Mouse (Mus musculus): Measurements from ENCODE around the gene Mterf4.
A peak's percentile ranks its signal among the peaks of the same experiment; 100 is the strongest.
"Not testable (repeated sequence)": the region's sequence is repeated elsewhere in the genome, so short reads cannot be mapped to it uniquely, and the experiment has no call there.

The Mterf4 gene

GRCm38 (mm10) chr1:93305581-93306337, at the start of gene Mterf4:
Mterf4 (minus strand) TSS chr1:93305915.
- DNase-seq = peak; percentile 87

GRCm38 (mm10) chr1:93352724-93353123, 47.0 kb upstream of the Mterf4 start:
- peak; percentile 12 for DNase-seq

- no peak for DNase-seq
Observed at GRCm38 (mm10) chr1:93349701-93350100, 44.0 kb upstream of the Mterf4 start.

GRCm38 (mm10) chr1:93347176-93347575, 41.5 kb upstream of the Mterf4 start:
- no peak for DNase-seq

GRCm38 (mm10) chr1:93343504-93344047, 37.9 kb upstream of the Mterf4 start:
- DNase-seq = peak; percentile 97

- peak; percentile 97 for DNase-seq
Observed at GRCm38 (mm10) chr1:93342648-93343503, 37.2 kb upstream of the Mterf4 start, which contains the start of the genes Ppp1r7 and Pask. Ppp1r7 (plus strand) TSS chr1:93342854. Pask (minus strand) TSS chr1:93343482.

- DNase-seq = no peak
Observed at GRCm38 (mm10) chr1:93334621-93335020, 28.9 kb upstream of the Mterf4 start.

GRCm38 (mm10) chr1:93326446-93326845, 20.7 kb upstream of the Mterf4 start:
- DNase-seq = no peak

GRCm38 (mm10) chr1:93323973-93324372, 18.3 kb upstream of the Mterf4 start:
- DNase-seq = no peak

- peak; percentile 10 for DNase-seq
Observed at GRCm38 (mm10) chr1:93300578-93300977, 5.1 kb downstream of the Mterf4 start.

- DNase-seq = peak; percentile 12
Observed at GRCm38 (mm10) chr1:93299791-93300190, 5.9 kb downstream of the Mterf4 start.

GRCm38 (mm10) chr1:93294491-93294890, 11.2 kb downstream of the Mterf4 start:
- DNase-seq = not testable (repeated sequence)

GRCm38 (mm10) chr1:93292006-93292405, 13.7 kb downstream of the Mterf4 start:
- no peak for DNase-seq

GRCm38 (mm10) chr1:93291591-93291990, 14.1 kb downstream of the Mterf4 start:
- no peak for DNase-seq

- no peak for DNase-seq
Observed at GRCm38 (mm10) chr1:93290956-93291355, 14.8 kb downstream of the Mterf4 start.

GRCm38 (mm10) chr1:93289678-93290214, 16.0 kb downstream of the Mterf4 start:
- DNase-seq = no peak

- no peak for DNase-seq
Observed at GRCm38 (mm10) chr1:93277041-93277440, 28.7 kb downstream of the Mterf4 start.

GRCm38 (mm10) chr1:93275561-93275960, 30.2 kb downstream of the Mterf4 start:
- no peak for DNase-seq

- peak; percentile 24 for DNase-seq
Observed at GRCm38 (mm10) chr1:93272409-93272821, 33.3 kb downstream of the Mterf4 start.

GRCm38 (mm10) chr1:93271751-93272150, 34.0 kb downstream of the Mterf4 start:
- DNase-seq = no peak

GRCm38 (mm10) chr1:93270516-93271240, 35.0 kb downstream of the Mterf4 start:
- no peak for DNase-seq

GRCm38 (mm10) chr1:93268246-93268645, 37.5 kb downstream of the Mterf4 start:
- DNase-seq = no peak
